Mouse (Mus musculus) cerebellum, adult 9-11 months (tissue): Measurements from ENCODE around the gene Dock6.
"Not testable (repeated sequence)": the region's sequence is repeated elsewhere in the genome, so short reads cannot be mapped to it uniquely, and the experiment has no call there.

Experiments
- DNase-seq: peaks from one replicate; pipeline ENCODE4 v3.0.0; 2022

The Dock6 gene

GRCm38 (mm10) chr9:21806363-21806762, 46.1 kb downstream of the Dock6 start:
- no peak for DNase-seq

GRCm38 (mm10) chr9:21803986-21804644, 48.3 kb downstream of the Dock6 start:
- DNase-seq = peak; percentile 88

- peak; percentile 33 for DNase-seq
These were observed 50.8 kb downstream of the Dock6 start for GRCm38 (mm10) chr9:21801591-21801990.

- peak; percentile 28 for DNase-seq
These were observed 51.3 kb downstream of the Dock6 start for GRCm38 (mm10) chr9:21801121-21801520.

- DNase-seq = no peak
These were observed 53.5 kb downstream of the Dock6 start for GRCm38 (mm10) chr9:21799010-21799350.

GRCm38 (mm10) chr9:21798345-21799009, 54.0 kb downstream of the Dock6 start, which contains the start of gene Kank2:
TSS of gene Kank2 (minus strand) at chr9:21798744.
- peak; percentile 79 for DNase-seq

- DNase-seq = peak; percentile 60
These were observed 54.5 kb downstream of the Dock6 start for GRCm38 (mm10) chr9:21797921-21798344.

GRCm38 (mm10) chr9:21796919-21797318, 55.5 kb downstream of the Dock6 start:
- DNase-seq = no peak

GRCm38 (mm10) chr9:21796259-21796658, 56.2 kb downstream of the Dock6 start:
- DNase-seq = peak; percentile 62

- DNase-seq = peak; percentile 58
These were observed 56.9 kb downstream of the Dock6 start for GRCm38 (mm10) chr9:21795579-21795978.

GRCm38 (mm10) chr9:21794925-21795324, 57.5 kb downstream of the Dock6 start:
- DNase-seq = peak; percentile 90

GRCm38 (mm10) chr9:21794344-21794834, 58.0 kb downstream of the Dock6 start:
- DNase-seq = peak; percentile 56

- DNase-seq = not testable (repeated sequence)
These were observed 58.9 kb downstream of the Dock6 start for GRCm38 (mm10) chr9:21793507-21793906.

GRCm38 (mm10) chr9:21792644-21793043, 59.8 kb downstream of the Dock6 start:
- DNase-seq = peak; percentile 68

- DNase-seq = no peak
These were observed 60.6 kb downstream of the Dock6 start for GRCm38 (mm10) chr9:21791861-21792260.

- DNase-seq = no peak
These were observed 64.2 kb downstream of the Dock6 start for GRCm38 (mm10) chr9:21788234-21788633.

- no peak for DNase-seq
These were observed 64.8 kb downstream of the Dock6 start for GRCm38 (mm10) chr9:21787654-21788053.

GRCm38 (mm10) chr9:21786906-21787305, 65.5 kb downstream of the Dock6 start:
- DNase-seq = peak; percentile 64

GRCm38 (mm10) chr9:21786309-21786708, 66.1 kb downstream of the Dock6 start:
- DNase-seq = not testable (repeated sequence)

GRCm38 (mm10) chr9:21784517-21785307, 67.7 kb downstream of the Dock6 start:
- no peak for DNase-seq

- DNase-seq = no peak
These were observed 70.6 kb downstream of the Dock6 start for GRCm38 (mm10) chr9:21781657-21782468.

- DNase-seq = no peak
These were observed 74.7 kb downstream of the Dock6 start for GRCm38 (mm10) chr9:21777726-21778125.

GRCm38 (mm10) chr9:21774353-21774752, 78.1 kb downstream of the Dock6 start:
- peak; percentile 27 for DNase-seq
